In the genomic region with DNA sequence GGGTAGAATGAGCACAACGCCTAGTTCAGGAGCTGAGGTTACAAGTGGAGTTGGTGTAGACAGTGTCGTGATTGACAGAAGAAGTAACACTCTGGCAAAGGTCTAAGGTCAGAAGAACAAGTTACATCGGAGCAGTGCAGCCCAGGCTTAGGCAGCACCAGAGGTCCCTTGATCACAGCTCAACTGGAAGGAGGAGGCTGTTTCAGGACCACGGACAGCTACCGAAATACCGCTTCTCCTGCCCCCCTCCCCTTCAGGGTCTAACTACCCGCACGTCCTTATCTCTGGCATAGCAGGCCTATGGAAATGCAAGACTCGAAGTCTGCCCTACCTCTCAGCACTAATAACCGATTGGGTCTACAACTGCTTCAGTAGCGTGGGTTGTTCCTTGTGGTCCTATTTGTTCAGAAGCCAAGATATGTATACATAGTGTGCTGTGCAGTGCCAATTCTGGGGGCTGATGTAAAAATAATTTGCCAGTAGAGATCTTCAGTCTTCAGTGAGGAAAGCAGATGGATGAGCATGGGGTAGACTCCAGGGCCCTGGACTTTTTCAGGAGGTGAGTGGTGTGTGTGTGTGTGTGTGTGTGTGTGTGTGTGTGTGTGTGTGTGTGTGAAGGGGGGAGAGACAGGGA, we compare ENCODE assay signal across 8 mouse cellular contexts. TPM values are rescaled to one million over a fixed set of nuclear protein-coding genes. Genes with fewer than 3 reads are reported as not detected.
DNase-seq lines count a peak whose midpoint lies in the region; ATAC-seq and TF ChIP-seq lines count a peak whose summit lies in the region.

No protein-coding gene starts in this region.

- H3K9me3 ChIP-seq in limb, embryonic 10.5 days (replicated peaks), result no peaks in the 10 kb centered on the region

- 0 out of 2 replicates have a peak, but pooled peaks cover 4% of the 10 kb centered on the region for H3K4me1 ChIP-seq in kidney, adult 2 months (ENCODE audit: control insufficient read depth, insufficient read depth, low read length)
- peaks cover 8% of the 10 kb centered on the region; the same call in 1 of the 2 replicates for H3K4me1 ChIP-seq in limb, embryonic 10.5 days

- H3K27ac ChIP-seq in kidney, adult 2 months (ENCODE audit: insufficient read depth, low read depth, low read length), result no peak overlapping the region
- no peak overlapping the region for H3K27ac ChIP-seq in limb, embryonic 10.5 days

- no peak overlapping the region for H3K4me3 ChIP-seq in kidney, adult 2 months (ENCODE audit: insufficient read depth, low read depth, low read length)
- H3K4me3 ChIP-seq in limb, embryonic 10.5 days, result no peak overlapping the region

- 25% methylated on average over 11 of the region's 11 CpGs for WGBS in kidney, adult 2 months
- WGBS in limb, embryonic 10.5 days, result 20% methylated on average over 11 of the region's 11 CpGs

- no peak for TF ChIP-seq CTCF in kidney, adult 2 months (conservative IDR thresholded peaks at IDR 0.05; ENCODE audit: insufficient read depth, insufficient read length, low read depth, low read length)

- H3K27me3 ChIP-seq in kidney, adult 2 months (replicated peaks; ENCODE audit: control insufficient read depth, insufficient read depth, low read length), result no peaks in the 10 kb centered on the region
- no peaks in the 10 kb centered on the region for H3K27me3 ChIP-seq in limb, embryonic 10.5 days (ENCODE audit: low read depth, poor library complexity, severe bottlenecking)

- DNase-seq in kidney, adult 18-20 months, result peak; percentile 22
- no peak for DNase-seq in kidney, adult 2 months
- peak; percentile 61 for DNase-seq in ES-CJ7 (ENCODE audit: low read depth, low spot score)
- peak; percentile 48 to 62 for DNase-seq in adrenal gland, postnatal 36 days
- DNase-seq in limb, embryonic 10.5 days (ENCODE audit: low spot score), result peak; percentile 83
- no peak for DNase-seq in cerebellum, adult 18-20 months
- no peak for DNase-seq in urinary bladder, adult 18-20 months (ENCODE audit: low spot score in 2 of 2)

- H3K36me3 ChIP-seq in kidney, adult 2 months (ENCODE audit: control insufficient read depth, insufficient read depth, low read length), result no peaks in the 10 kb centered on the region
- H3K36me3 ChIP-seq in limb, embryonic 10.5 days, result no peaks in the 10 kb centered on the region

- ATAC-seq in activated CD4-positive, CD25-positive, alpha-beta regulatory T cell, adult 4 months, result no peak

- TF ChIP-seq POLR2A in kidney, adult 2 months (IDR thresholded peaks at IDR 0.05; ENCODE audit: low read depth, low read length), result no peak

RNA-seq across cellular contexts. Expression of a gene that starts 46.3 kb away (rescaled TPM):
- polyA plus RNA-seq in kidney, adult 2 months (2012; rRNA removed), result 18.3 and 19.8 TPM in 2 replicates
- total RNA-seq in adrenal gland, postnatal 36 days (2021), result 10 to 100 TPM in 1 of 2 experiments, 1 to 10 TPM in 1; 9.0 to 11.3 TPM
- polyA plus RNA-seq in limb, embryonic 10.5 days (2016; fragmentation: Nextera tagmentation; extraction: Ambion mirVana), result 69.0 and 72.2 TPM in 2 replicates
- polyA plus RNA-seq in activated CD4-positive, CD25-positive, alpha-beta regulatory T cell, adult 4 months (2017; shearing (Covaris generic)), result not detected

Comparison
In these comparisons a context has a peak if more than half of its experiments do, and no peak if none do; other contexts are left out.
1. DNase-seq: peak in kidney, adult 18-20 months (single experiment), ES-CJ7 (single experiment), adrenal gland, postnatal 36 days (2 of 2) and limb, embryonic 10.5 days (single experiment); none in kidney, adult 2 months (single experiment), cerebellum, adult 18-20 months (0 of 2) and urinary bladder, adult 18-20 months (0 of 2).
2. RNA of a gene that starts 46.3 kb away (polyA plus RNA-seq): 69.0 to 72.2 TPM in limb, embryonic 10.5 days and 18.3 to 19.8 TPM in kidney, adult 2 months; not detected in activated CD4-positive, CD25-positive, alpha-beta regulatory T cell, adult 4 months; every median in the first group is over 10 times any median in the second.